Mouse (Mus musculus): ENCODE measurements around the gene Idh3b.

- peak; percentile 98 for TF ChIP-seq POLR2A (IDR thresholded peaks at IDR 0.05; ENCODE audit: insufficient read depth, low read length)
- no peak for TF ChIP-seq CTCF (IDR thresholded peaks at IDR 0.05; ENCODE audit: low read depth, low read length)
- 0 out of 2 replicates have a peak, but pooled peaks have one; percentile 31 for TF ChIP-seq EP300 (IDR thresholded peaks at IDR 0.05; ENCODE audit: insufficient read depth, low read depth, low read length)
Measured at GRCm38 (mm10) chr2:130274149-130274861, 10.0 kb downstream of the Idh3b start, which contains the start of gene Nop56.

All from ES-Bruce4 (cell line).